Mouse (Mus musculus) heart, adult 2 months (tissue): Measurements from ENCODE around the gene Ccdc153. TPM values are rescaled to one million over a fixed set of nuclear protein-coding genes. Genes with fewer than 3 reads are reported as not detected.
A peak's percentile ranks its signal among the peaks of the same experiment; 100 is the strongest.

Source experiments
- DNase-seq, 2 experiments: peaks; one replicate each; pipeline ENCODE4 v3.0.0; 2021
- H3K27ac ChIP-seq: fragments of 200-600 bp; 2 replicates; pipeline ENCODE4 v1.8.1; 2022
- H3K27me3 ChIP-seq: fragments of 200-500 bp; 2 replicates; pipeline ENCODE4 v1.6.1; 2012; ENCODE audit warnings: mild to moderate bottlenecking, low read length, inconsistent platforms, mixed read lengths; ENCODE audit not compliant: control insufficient read depth, insufficient read depth
- H3K36me3 ChIP-seq: fragments of 200-500 bp; 2 replicates; pipeline ENCODE4 v1.6.1; 2012; ENCODE audit warnings: low read length, inconsistent platforms; ENCODE audit not compliant: control insufficient read depth, insufficient read depth
- H3K4me1 ChIP-seq: fragments of 200-500 bp; 2 replicates; pipeline ENCODE4 v1.6.1; 2011; ENCODE audit warnings: low read length; ENCODE audit not compliant: control insufficient read depth, insufficient read depth
- H3K4me3 ChIP-seq: fragments of 200-600 bp; 2 replicates; pipeline ENCODE4 v1.8.1; 2022
- H3K79me2 ChIP-seq: fragments of 200-500 bp; replicated peaks from 2 replicates; pipeline ENCODE4 v1.6.1; 2012; ENCODE audit warnings: mild to moderate bottlenecking, inconsistent platforms, low read length, moderate library complexity, mixed read lengths; ENCODE audit not compliant: control insufficient read depth, insufficient read depth
- H3K9ac ChIP-seq: fragments of 200-500 bp; 2 replicates; pipeline ENCODE4 v1.6.1; 2012; ENCODE audit warnings: low read depth, mild to moderate bottlenecking, control low read depth, inconsistent platforms, low read length, mixed read lengths
- CTCF ChIP-seq: fragments of 200-600 bp; IDR thresholded peaks from 2 replicates; pipeline ENCODE4 v1.8.1; 2022; ENCODE audit warnings: antibody characterized with exemption, mild to moderate bottlenecking, moderate library complexity
- EP300 ChIP-seq: fragments of 200-500 bp; IDR thresholded peaks from 2 replicates; pipeline ENCODE4 v1.6.1; 2011; ENCODE audit warnings: low read depth, low read length, control low read depth; ENCODE audit not compliant: insufficient read depth
- POLR2A ChIP-seq: fragments of 200-500 bp; IDR thresholded peaks from 2 replicates; pipeline ENCODE4 v1.6.1; 2011; ENCODE audit warnings: mild to moderate bottlenecking, low read depth, low read length, control low read depth; ENCODE audit not compliant: insufficient read depth
- WGBS: fragments of 180-500 bp; shearing (Covaris S2); methylation state at CpG from one replicate; pipeline ENCODE4 v1.1.7; 2018; 5-methylcytosine and 5-hydroxymethylcytosine counted together
- intact Hi-C: fragments of 180-260 bp; cut with DNase I; formaldehyde crosslinking; loops from one replicate; pipeline ENCODE4 v1.15.1; 2025
- polyA plus RNA-seq: library from polyadenylated mRNA; depleted of rRNA; stranded (reverse); fragments of >200 nt; gene quantifications from 2 replicates; pipeline ENCODE4 v1.2.3, GENCODE M21; 2012
- total RNA-seq, 2 experiments: library from RNA; stranded (reverse); gene quantifications; 2 replicates each; pipeline ENCODE4 v1.2.3; 2021

The Ccdc153 gene
- total and polyA plus RNA-seq, 3 experiments, result 1.6 TPM; not detected in 2

GRCm38 (mm10) chr9:44213538-44213937, 26.9 kb upstream of the Ccdc153 start:
- Histone ChIP-seq H3K4me3 (no peak overlapping the region), H3K27me3 (no peaks in the 10 kb centered on the region), H3K9ac (no peak overlapping the region), H3K36me3 (no peaks in the 10 kb centered on the region; the same call in 1 of the 2 replicates), H3K79me2 (peaks cover 4% of the 10 kb centered on the region; the same call in 1 of the 2 replicates), H3K4me1 (peaks cover 2% of the 10 kb centered on the region; the same call in 1 of the 2 replicates), H3K27ac (no peak overlapping the region)
- no peak for DNase-seq
- intact Hi-C loops, result no loop called here
- TF ChIP-seq POLR2A (no peak), CTCF (no peak), EP300 (no peak)
- WGBS, result 91% methylated on average over 14 of the region's 14 CpGs

GRCm38 (mm10) chr9:44225993-44226392, 14.5 kb upstream of the Ccdc153 start:
- peak overlapping the region; percentile 6; the same call in 1 of the 2 replicates for H3K27ac ChIP-seq
- no peak overlapping the region for H3K4me3 ChIP-seq
- DNase-seq, result no peak
- intact Hi-C loops, result no loop called here
- TF ChIP-seq CTCF (no peak), EP300 (no peak), POLR2A (no peak)
- no peaks in the 10 kb centered on the region for H3K27me3 ChIP-seq
- peaks cover 8% of the 10 kb centered on the region for H3K36me3 ChIP-seq
- H3K4me1 ChIP-seq, result peaks cover 11% of the 10 kb centered on the region
- peaks cover 9% of the 10 kb centered on the region for H3K79me2 ChIP-seq
- no peak overlapping the region for H3K9ac ChIP-seq
- 20% methylated on average over 6 of the region's 6 CpGs for WGBS

GRCm38 (mm10) chr9:44231609-44232008, 8.9 kb upstream of the Ccdc153 start:
- no peak overlapping the region for H3K9ac ChIP-seq
- peaks cover 8% of the 10 kb centered on the region for H3K36me3 ChIP-seq
- peaks cover 10% of the 10 kb centered on the region for H3K79me2 ChIP-seq
- no peak overlapping the region for H3K4me3 ChIP-seq
- no peaks in the 10 kb centered on the region for H3K27me3 ChIP-seq
- intact Hi-C loops, result loop anchor here (2.0 to 10.0 kb wide), 2 partner anchors 61 to 247 kb away; no protein-coding TSS in a partner anchor
- no peak overlapping the region for H3K27ac ChIP-seq
- peaks cover 10% of the 10 kb centered on the region for H3K4me1 ChIP-seq
- TF ChIP-seq EP300 (no peak), CTCF (no peak)
- no peak for DNase-seq

- H3K9ac ChIP-seq, result peak overlapping the region; percentile 98
- DNase-seq, result peak; percentile 35 to 36
- under 1% methylated on average over 40 of the region's 40 CpGs for WGBS
- H3K4me1 ChIP-seq, result peaks cover 8% of the 10 kb centered on the region
- no peaks in the 10 kb centered on the region for H3K27me3 ChIP-seq
- peaks cover 5% of the 10 kb centered on the region for H3K36me3 ChIP-seq
- H3K79me2 ChIP-seq, result peaks cover 7% of the 10 kb centered on the region
- TF ChIP-seq EP300 (no peak), CTCF (no peak), POLR2A (no peak)
- intact Hi-C loops, result loop anchor here (2.0 to 10.0 kb wide), 2 partner anchors 62 to 248 kb away; no protein-coding TSS in a partner anchor
- H3K4me3 ChIP-seq, result peak overlapping the region; percentile 96
- peak overlapping the region; percentile 96 for H3K27ac ChIP-seq
Measured at GRCm38 (mm10) chr9:44233021-44233801, 7.3 kb upstream of the Ccdc153 start.

DNA sequence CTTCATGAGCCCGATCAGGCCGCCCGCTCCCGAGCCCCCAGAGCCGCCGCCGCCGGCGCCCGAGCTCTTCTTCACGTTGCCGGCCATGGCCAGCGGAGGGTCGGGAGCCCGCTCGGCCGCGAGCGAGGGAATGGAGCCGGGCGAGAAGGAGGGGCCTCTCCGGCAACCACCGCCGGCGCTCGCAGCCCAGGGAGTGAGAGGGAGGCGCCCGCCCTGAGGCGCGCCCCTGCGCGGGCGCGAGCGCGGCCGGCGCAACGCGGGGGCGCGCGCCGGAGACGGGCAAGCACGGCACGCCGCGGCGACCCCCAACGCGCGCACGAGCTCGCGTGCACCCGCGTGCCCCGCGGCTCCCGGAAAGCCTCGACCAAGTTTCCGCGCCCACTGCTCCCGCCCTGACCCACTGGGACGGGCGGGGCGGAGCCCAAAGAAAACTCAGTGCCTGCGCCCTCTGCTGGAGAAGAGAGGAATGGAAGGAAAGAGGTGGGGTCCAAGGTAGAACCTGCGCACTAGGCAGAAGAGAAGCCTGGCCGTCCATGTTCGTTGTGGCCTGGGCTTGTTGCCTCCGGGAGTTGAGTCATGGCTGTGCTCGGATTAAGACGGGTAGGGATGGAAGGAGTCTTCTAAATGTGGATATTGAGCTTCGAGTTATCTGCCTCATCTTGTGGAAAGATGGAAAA, 6.5 kb upstream of the Ccdc153 start, which contains the start of gene Cbl:
TSS of gene Cbl (minus strand) at position 248 of the 677 bp plus-strand sequence.
- Histone ChIP-seq H3K4me3 (peak within 1 kb of the TSS; percentile 96), H3K4me1 (peaks cover 8% of the 10 kb centered on the region), H3K36me3 (peaks cover 2% of the 10 kb centered on the region), H3K79me2 (peaks cover 6% of the 10 kb centered on the region), H3K9ac (peak within 1 kb of the TSS; percentile 98), H3K27me3 (no peaks in the 10 kb centered on the region), H3K27ac (peak within 1 kb of the TSS; percentile 96)
- 2% methylated on average over 75 of the region's 76 CpGs for whole genome bisulfite sequencing
- DNase-seq, result peak; percentile 98 to 99
- intact Hi-C loops, result loop anchor here (1.0 to 10.0 kb wide), 4 partner anchors 51 to 249 kb away; no protein-coding TSS in a partner anchor
- TF ChIP-seq POLR2A, result peak; percentile 86
- TF ChIP-seq CTCF, result peak; percentile 97
- peak; percentile 81 for TF ChIP-seq EP300
